Mouse (Mus musculus) erythroblast, embryonic 14.5 days (primary cell): Measurements from ENCODE around the gene Daglb.

ENCODE experiments used
- GATA1 ChIP-seq: IDR thresholded peaks from 2 replicates; pipeline ENCODE4 v1.6.1; 2012; ENCODE audit warnings: low read length, inconsistent platforms, mixed read lengths
- TAL1 ChIP-seq: IDR thresholded peaks from 3 replicates; pipeline ENCODE4 v1.6.1; 2012; ENCODE audit warnings: low read length, inconsistent platforms, mixed read lengths

DNA sequence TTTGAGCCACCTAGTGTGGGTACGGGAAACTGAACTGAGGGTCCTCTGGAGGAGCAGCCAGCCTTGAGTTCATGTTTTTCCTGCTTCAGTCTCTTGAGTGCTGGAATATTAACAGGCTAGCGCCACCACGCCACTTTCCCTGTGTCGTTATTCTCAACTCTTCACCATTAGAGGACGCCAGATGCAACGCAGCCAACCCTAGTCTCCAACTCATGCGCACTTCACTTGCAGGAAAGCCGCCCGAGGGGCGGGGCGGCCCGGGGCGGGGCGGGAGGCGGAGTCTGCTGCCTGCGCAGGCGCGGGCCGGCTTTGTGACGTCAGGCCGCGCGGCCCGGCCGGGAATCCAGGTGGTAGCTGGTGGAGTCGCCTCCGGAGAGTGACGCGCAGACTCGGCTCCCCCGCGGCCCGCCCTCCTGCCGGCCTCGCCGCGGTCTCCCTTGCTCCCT, 84.0 kb downstream of the Daglb start:
- no peak for TF ChIP-seq GATA1
- no peak for TF ChIP-seq TAL1
